Mouse (Mus musculus) C2C12 (cell line): ENCODE results near the gene Ap4m1.

Source experiments
- CEBPB ChIP-seq: IDR thresholded peaks from one replicate; pipeline ENCODE4 v1.6.1; 2011; ENCODE audit warnings: low read depth, mild to moderate bottlenecking, control low read depth, moderate library complexity
- CTCF ChIP-seq: IDR thresholded peaks from one replicate; pipeline ENCODE4 v1.5.1; 2011; ENCODE audit not compliant: control insufficient read depth, insufficient read depth, insufficient read length
- FOSL1 ChIP-seq: IDR thresholded peaks from one replicate; pipeline ENCODE4 v1.8.0; 2011; ENCODE audit warnings: mild to moderate bottlenecking, low read length; ENCODE audit not compliant: poor library complexity, insufficient read depth, severe bottlenecking
- USF1 ChIP-seq: IDR thresholded peaks from one replicate; pipeline ENCODE4 v1.6.1; 2011; ENCODE audit warnings: low read depth, mild to moderate bottlenecking, control low read depth, moderate library complexity

DNA sequence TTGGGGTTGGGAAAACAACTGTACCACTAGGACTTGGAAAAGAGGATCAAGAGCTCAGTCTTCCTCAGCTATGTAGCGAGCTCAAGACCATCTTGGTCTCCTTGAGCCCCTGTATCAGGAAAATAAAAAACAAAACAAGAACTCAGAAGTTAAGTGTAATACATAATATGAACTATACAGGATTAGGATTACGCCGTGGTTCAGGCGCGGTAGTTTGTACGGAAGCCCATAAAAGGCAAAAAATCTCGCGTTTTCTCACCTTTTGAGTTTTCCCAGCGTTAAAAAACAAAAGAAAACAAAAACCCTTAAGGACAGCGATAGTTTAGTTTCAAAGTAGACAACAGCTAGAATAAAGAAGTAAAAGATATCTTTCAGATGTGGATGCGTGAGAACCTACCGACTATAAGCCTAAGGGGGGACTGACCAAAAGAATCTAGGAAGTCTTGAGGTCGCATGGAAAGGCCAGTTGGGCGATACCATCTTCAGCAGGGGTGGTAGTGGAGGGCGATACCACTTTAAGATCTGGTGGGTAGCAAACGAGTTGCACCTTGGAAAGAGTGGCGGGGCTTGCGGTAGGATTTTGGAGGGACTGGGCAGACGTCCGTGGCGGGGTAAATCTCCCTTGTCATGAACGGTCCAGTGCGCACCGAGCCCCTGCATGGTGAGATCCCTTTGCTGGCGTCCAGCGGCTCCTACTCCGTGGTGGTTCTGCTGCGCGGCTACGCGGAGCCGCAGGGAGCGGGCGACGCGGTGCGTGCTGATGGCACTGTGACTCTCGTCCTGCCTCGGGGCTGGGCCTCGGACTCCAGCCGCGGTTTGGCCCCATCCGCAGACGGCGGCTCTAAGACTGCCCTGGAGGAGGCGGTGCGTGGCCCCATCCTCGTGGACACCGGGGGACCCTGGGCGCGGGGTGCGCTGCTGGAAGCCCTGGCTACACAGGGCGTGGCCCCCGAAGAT, 22.2 kb downstream of the Ap4m1 start, which contains the start of gene Mblac1:
- no peak for TF ChIP-seq CTCF
- TF ChIP-seq FOSL1, result no peak
- TF ChIP-seq CEBPB, result no peak
- no peak for TF ChIP-seq USF1
